Mouse (Mus musculus): ENCODE measurements at regions not wholly inside any gene's neighbourhood (a gene's known extent, or its start where the extent isn't known, plus 50 kb on each side); places are given as distances from the start of the nearest gene placed in this dataset.

- TF ChIP-seq CTCF (IDR thresholded peaks at IDR 0.05; ENCODE audit: low read depth) (no peak), EP300 (optimal IDR thresholded peaks at IDR 0.05) (no peak)
Measured at GRCm38 (mm10) chr6:140200322-140200721, 159.1 kb upstream of the Plcz1 start.

All from stomach, postnatal 0 days (tissue).